Mouse (Mus musculus): ENCODE measurements around the gene Sin3a. TPM values are rescaled to one million over a fixed set of nuclear protein-coding genes. Genes with fewer than 3 reads are reported as not detected.

Sin3a gene
- total RNA-seq, 2 experiments from 2014 or later: 38.8 to 47.5 TPM

- Histone ChIP-seq H3K4me3 (peak overlapping the region; percentile 89), H3K27ac (peak overlapping the region; percentile 80)
- no peak for DNase-seq (ENCODE audit: extremely low spot score in 1 of 2, low spot score in 2 of 2)
- no peak for TF ChIP-seq CTCF (IDR thresholded peaks at IDR 0.05)
- intact Hi-C loops (cut with DNase I): loop anchor here (5.0 kb wide), 2 partner anchors 363 to 448 kb away; partner anchors contain the start of gene Cox5a
These were observed 2.5 kb downstream of the Sin3a start for GRCm38 (mm10) chr9:57074171-57074821.

DNA sequence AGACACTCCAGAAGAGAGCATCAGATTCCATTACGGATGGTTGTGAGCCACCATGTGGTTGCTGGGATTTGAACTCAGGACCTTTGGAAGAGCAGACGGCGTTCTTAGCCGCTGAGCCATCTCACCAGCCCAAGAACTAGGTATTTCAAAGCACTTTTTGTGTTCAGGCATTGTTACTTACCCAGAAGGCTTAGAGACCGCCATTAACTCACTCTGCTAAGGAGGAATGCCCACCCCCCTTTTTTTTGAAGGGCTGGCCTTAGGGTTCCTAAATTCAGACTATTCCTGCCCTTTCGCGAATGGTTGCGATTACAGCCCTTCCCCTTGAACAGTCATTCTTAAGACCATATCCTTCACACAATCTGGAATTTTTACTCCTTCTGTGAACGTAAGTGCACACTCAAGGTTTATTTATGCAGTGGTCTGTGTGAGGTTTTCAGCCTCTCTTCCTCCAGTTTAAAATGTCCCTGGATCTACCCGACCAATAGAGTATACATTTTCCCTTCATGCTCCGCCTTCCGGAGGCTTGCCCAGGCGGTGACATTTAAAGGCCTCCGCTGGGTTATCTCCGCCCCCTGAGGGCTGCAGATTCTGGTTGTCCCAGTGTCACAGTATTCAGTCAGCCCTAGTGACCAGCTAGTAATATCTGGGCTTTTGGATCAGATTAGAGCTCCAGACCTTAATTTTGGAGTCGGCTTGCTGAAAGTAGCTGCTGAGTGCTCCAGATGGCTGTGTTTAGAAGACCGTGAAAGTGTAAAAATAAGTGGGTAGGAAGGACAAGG lies 3.2 kb downstream of the Sin3a start:
- intact Hi-C loops (cut with DNase I): loop anchor here (5.0 kb wide), 3 partner anchors 138 to 447 kb away; partner anchors contain the start of genes Cox5a and Imp3
- peak overlapping the region; percentile 60 for H3K4me3 ChIP-seq
- H3K27ac ChIP-seq: peak overlapping the region; percentile 85
- no peak for TF ChIP-seq CTCF (IDR thresholded peaks at IDR 0.05)
- DNase-seq (ENCODE audit: extremely low spot score in 1 of 2, low spot score in 2 of 2): peak; percentile 57 to 59

- Histone ChIP-seq H3K27ac (peak overlapping the region; percentile 90), H3K4me3 (peak overlapping the region; percentile 85)
- intact Hi-C loops (cut with DNase I): loop anchor here (2.0 to 5.0 kb wide), 2 partner anchors 55 to 139 kb away; partner anchors contain the start of genes Imp3 and Man2c1
- TF ChIP-seq CTCF (IDR thresholded peaks at IDR 0.05): peak; percentile 3
- peak; percentile 97 to 98 for DNase-seq (ENCODE audit: extremely low spot score in 1 of 2, low spot score in 2 of 2)
These were observed 4.0 kb downstream of the Sin3a start for GRCm38 (mm10) chr9:57075681-57076381.

GRCm38 (mm10) chr9:57076701-57077660 lies 5.1 kb downstream of the Sin3a start:
- intact Hi-C loops (cut with DNase I): loop anchor here (2.0 to 5.0 kb wide), 2 partner anchors 54 to 140 kb away; partner anchors contain the start of genes Imp3 and Man2c1
- no peak for TF ChIP-seq CTCF (IDR thresholded peaks at IDR 0.05)
- peak overlapping the region; percentile 90 for H3K27ac ChIP-seq
- peak; percentile 84 to 90 for DNase-seq (ENCODE audit: extremely low spot score in 1 of 2, low spot score in 2 of 2)
- peak overlapping the region; percentile 85 for H3K4me3 ChIP-seq

- no peak for TF ChIP-seq CTCF (IDR thresholded peaks at IDR 0.05)
- Histone ChIP-seq H3K27ac (no peak overlapping the region), H3K4me3 (no peak overlapping the region)
- DNase-seq (ENCODE audit: extremely low spot score in 1 of 2, low spot score in 2 of 2): no peak
- intact Hi-C loops (cut with DNase I): no loop called here
These were observed 10.4 kb downstream of the Sin3a start for GRCm38 (mm10) chr9:57082236-57082635.

GRCm38 (mm10) chr9:57117261-57117755 lies 45.5 kb downstream of the Sin3a start:
- Histone ChIP-seq H3K4me3 (no peak overlapping the region), H3K27ac (no peak overlapping the region)
- intact Hi-C loops (cut with DNase I): no loop called here
- no peak for DNase-seq (ENCODE audit: extremely low spot score in 1 of 2, low spot score in 2 of 2)
- TF ChIP-seq CTCF (IDR thresholded peaks at IDR 0.05): no peak

- TF ChIP-seq CTCF (IDR thresholded peaks at IDR 0.05): no peak
- intact Hi-C loops (cut with DNase I): loop anchor here (1.0 to 5.0 kb wide), 4 partner anchors 53 to 239 kb away; partner anchors contain the start of gene Snupn
- no peak for DNase-seq (ENCODE audit: extremely low spot score in 1 of 2, low spot score in 2 of 2)
- Histone ChIP-seq H3K4me3 (peak overlapping the region; percentile 71; the same call in 1 of the 2 replicates), H3K27ac (peak overlapping the region; percentile 96)
These were observed 57.8 kb downstream of the Sin3a start for GRCm38 (mm10) chr9:57129641-57130040.

DNA sequence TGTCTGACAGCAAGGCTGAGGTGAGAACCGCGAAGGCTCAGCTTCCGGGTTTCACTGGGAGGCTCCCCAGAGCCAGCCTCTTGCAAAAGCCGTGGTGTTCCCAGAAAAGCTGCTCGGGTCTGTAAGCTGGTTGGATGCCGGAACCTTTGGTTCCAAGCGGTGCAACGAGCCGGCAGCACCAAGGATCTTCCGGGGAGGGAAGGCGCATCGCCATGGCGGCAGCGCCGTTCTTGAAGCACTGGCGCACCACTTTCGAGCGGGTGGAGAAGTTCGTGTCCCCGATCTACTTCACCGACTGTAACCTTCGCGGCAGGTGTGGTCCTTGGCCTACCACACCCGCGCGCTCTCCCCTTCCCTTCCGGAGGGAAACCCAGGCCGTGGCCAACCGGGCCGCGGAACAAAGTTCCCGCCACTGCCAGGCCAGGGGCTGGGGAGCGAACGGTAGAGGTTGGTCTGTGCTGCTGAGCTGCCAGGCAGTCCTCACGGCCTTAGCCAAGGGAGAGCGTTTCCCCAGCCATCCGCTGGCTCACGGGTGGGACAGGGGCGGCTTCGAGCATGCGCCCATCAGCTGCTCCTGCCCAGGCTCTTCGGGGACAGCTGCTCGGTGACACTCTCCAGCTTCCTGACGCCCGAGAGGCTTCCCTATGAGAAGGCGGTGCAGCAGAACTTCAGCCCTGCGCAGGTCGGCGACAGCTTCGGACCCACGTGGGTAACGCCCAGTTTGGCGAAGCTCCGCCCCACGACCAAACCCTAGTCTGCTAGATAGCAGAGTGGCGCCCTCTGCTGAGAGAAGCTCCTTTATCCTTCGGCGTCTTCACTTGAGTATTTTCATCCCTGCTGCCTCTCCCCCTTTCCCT lies 59.0 kb downstream of the Sin3a start, which contains the start of gene Man2c1:
TSS of gene Man2c1 (plus strand) at position 114 of the 857 bp plus-strand sequence.
- Histone ChIP-seq H3K4me3 (peak within 1 kb of the TSS; percentile 71), H3K27ac (peak within 1 kb of the TSS; percentile 96)
- peak; percentile 82 for TF ChIP-seq CTCF (IDR thresholded peaks at IDR 0.05)
- DNase-seq (ENCODE audit: extremely low spot score in 1 of 2, low spot score in 2 of 2): peak; percentile 91 to 92
- intact Hi-C loops (cut with DNase I): loop anchor here (1.0 to 5.0 kb wide), 6 partner anchors 54 to 240 kb away; partner anchors contain the start of genes Snupn and Snx33

GRCm38 (mm10) chr9:57137246-57137645 lies 65.4 kb downstream of the Sin3a start:
- TF ChIP-seq CTCF (IDR thresholded peaks at IDR 0.05): no peak

More at GRCm38 (mm10) chr9:57137246-57137645, 65.4 kb downstream of the Sin3a start:
- H3K4me3 ChIP-seq: no peak overlapping the region
- intact Hi-C loops (cut with DNase I): no loop called here
- no peak overlapping the region for H3K27ac ChIP-seq
- no peak for DNase-seq (ENCODE audit: extremely low spot score in 1 of 2, low spot score in 2 of 2)
